In the genomic region with DNA sequence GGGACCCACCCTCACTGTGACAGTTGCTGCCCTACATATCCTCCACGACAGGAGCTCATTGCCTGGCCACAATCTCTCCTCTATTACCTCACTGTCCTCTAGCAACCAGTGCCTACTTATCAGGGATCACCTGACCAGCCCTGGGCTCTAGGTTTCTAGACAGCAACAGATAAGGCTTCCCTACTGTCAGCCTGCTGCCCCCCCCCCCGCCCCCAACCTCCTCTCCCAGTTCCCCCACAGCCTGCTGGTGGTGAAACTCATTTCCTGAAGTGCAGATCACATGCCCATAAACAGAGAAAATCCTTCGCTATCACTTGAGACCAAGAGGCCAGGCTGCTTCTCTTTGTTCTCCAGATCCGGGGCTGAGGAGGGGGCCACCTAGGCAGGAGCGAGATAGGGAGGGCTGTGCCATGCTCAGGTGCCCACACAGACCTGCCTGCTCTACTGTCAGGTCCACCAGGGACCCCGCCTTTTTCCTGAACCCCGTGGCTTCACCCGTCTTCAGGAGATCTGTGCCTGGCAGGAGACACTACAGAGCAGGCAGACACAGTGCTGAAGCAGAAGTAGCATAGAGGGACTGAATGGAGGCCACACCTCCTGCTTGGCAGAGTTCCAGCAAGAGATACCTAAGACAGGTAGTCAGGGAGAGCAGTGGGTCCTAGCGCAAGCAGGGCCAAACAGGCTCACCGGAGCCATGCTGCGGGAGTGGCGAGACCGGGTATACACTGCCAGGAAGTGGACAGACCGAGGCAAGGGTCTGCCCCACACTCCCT, we compare ENCODE assay signal across 12 mouse cellular contexts. TPM values are rescaled to one million over a fixed set of nuclear protein-coding genes. Genes with fewer than 3 reads are reported as not detected.
DNase-seq lines count a peak whose midpoint lies in the region; ATAC-seq and TF ChIP-seq lines count a peak whose summit lies in the region.
"Had no signal": no experiment of that assay in that cellular context is flagged by ENCODE, and none has a peak within 500 bp of the region (broad histone marks: within the 10 kb centered on the region; RNA-seq: fewer than 3 reads in every experiment).

No protein-coding gene starts in this region.

- DNase-seq in heart, adult 18-20 months, result no peak
- no peak for DNase-seq in midbrain, postnatal 0 days (ENCODE audit: low spot score)
- DNase-seq in liver, embryonic 11.5 days (ENCODE audit: low spot score), result no peak
- peak; percentile 30 for DNase-seq in stomach, postnatal 0 days (ENCODE audit: low spot score)
- DNase-seq in cerebellum, adult 11 months, result no peak
- no peak for DNase-seq in spleen, adult 12 weeks (ENCODE audit: low spot score)
- DNase-seq: cerebellum, adult 2 months; right cerebral cortex, postnatal 14 days had no signal

- H3K27me3 ChIP-seq in heart, embryonic 14.5 days (ENCODE audit: control insufficient read depth, insufficient read depth, low read length), result no peaks in the 10 kb centered on the region
- H3K27me3 ChIP-seq in midbrain, embryonic 13.5 days, result no peaks in the 10 kb centered on the region
- no peaks in the 10 kb centered on the region for H3K27me3 ChIP-seq in midbrain, postnatal 0 days (ENCODE audit: insufficient read depth, low read length)
- no peaks in the 10 kb centered on the region for H3K27me3 ChIP-seq in liver, embryonic 11.5 days (replicated peaks; ENCODE audit: control insufficient read depth, insufficient read depth, low read length)
- no peaks in the 10 kb centered on the region for H3K27me3 ChIP-seq in stomach, postnatal 0 days (ENCODE audit: control insufficient read depth, insufficient read depth, low read length)

- WGBS in heart, embryonic 14.5 days, result 43% methylated on average over 14 of the region's 14 CpGs
- WGBS in midbrain, embryonic 13.5 days, result 81% methylated on average over 14 of the region's 14 CpGs
- 80% methylated on average over 14 of the region's 14 CpGs for WGBS in midbrain, postnatal 0 days
- 45% methylated on average over 14 of the region's 14 CpGs for WGBS in liver, embryonic 11.5 days
- WGBS in stomach, postnatal 0 days, result 49% methylated on average over 14 of the region's 14 CpGs

- peaks cover 16% of the 10 kb centered on the region in 2 experiments for H3K4me1 ChIP-seq in heart, embryonic 14.5 days (ENCODE audit: control insufficient read depth in 2 of 2, insufficient read depth in 2 of 2, low read length in 2 of 2)
- peaks cover 11% of the 10 kb centered on the region for H3K4me1 ChIP-seq in midbrain, embryonic 13.5 days (replicated peaks)
- no peaks in the 10 kb centered on the region for H3K4me1 ChIP-seq in midbrain, postnatal 0 days (ENCODE audit: insufficient read depth, low read length)
- H3K4me1 ChIP-seq in liver, embryonic 11.5 days (replicated peaks; ENCODE audit: control insufficient read depth, insufficient read depth, low read length), result peaks cover 3% of the 10 kb centered on the region; the same call in 1 of the 2 replicates
- no peaks in the 10 kb centered on the region for H3K4me1 ChIP-seq in stomach, postnatal 0 days (replicated peaks; ENCODE audit: control insufficient read depth, insufficient read depth)

- no peak overlapping the region for H3K27ac ChIP-seq in heart, embryonic 14.5 days (replicated peaks in 1 of 2; ENCODE audit: control insufficient read depth in 1 of 2, insufficient read depth in 1 of 2, low read depth in 2 of 2, low read length in 2 of 2)
- 0 out of 2 replicates have a peak overlapping the region, but pooled peaks have one; percentile 14 for H3K27ac ChIP-seq in midbrain, embryonic 13.5 days
- H3K27ac ChIP-seq in midbrain, postnatal 0 days (ENCODE audit: low read depth, low read length), result no peak overlapping the region
- H3K27ac ChIP-seq in liver, embryonic 11.5 days (ENCODE audit: low read depth, low read length), result no peak overlapping the region
- H3K27ac ChIP-seq in stomach, postnatal 0 days (replicated peaks), result no peak overlapping the region
- H3K27ac ChIP-seq: limb, embryonic 13.5 days had no signal

- H3K9me3 ChIP-seq in heart, embryonic 14.5 days (ENCODE audit: control insufficient read depth, low read length), result no peaks in the 10 kb centered on the region
- no peaks in the 10 kb centered on the region; the same call in 1 of the 2 replicates for H3K9me3 ChIP-seq in midbrain, embryonic 13.5 days
- H3K9me3 ChIP-seq in midbrain, postnatal 0 days (ENCODE audit: low read length), result no peaks in the 10 kb centered on the region
- no peaks in the 10 kb centered on the region for H3K9me3 ChIP-seq in liver, embryonic 11.5 days (ENCODE audit: control insufficient read depth, low read length)
- no peaks in the 10 kb centered on the region for H3K9me3 ChIP-seq in stomach, postnatal 0 days (ENCODE audit: control insufficient read depth, low read length)
- H3K9me3 ChIP-seq: limb, embryonic 13.5 days had no signal

- TF ChIP-seq CTCF in midbrain, postnatal 0 days (IDR thresholded peaks at IDR 0.05), result no peak
- TF ChIP-seq CTCF in stomach, postnatal 0 days (IDR thresholded peaks at IDR 0.05; ENCODE audit: low read depth), result no peak

- H3K9ac ChIP-seq in heart, embryonic 14.5 days (ENCODE audit: low read length), result 0 out of 2 replicates have a peak overlapping the region, but pooled peaks have one; percentile 30
- H3K9ac ChIP-seq in midbrain, embryonic 13.5 days (replicated peaks), result no peak overlapping the region
- H3K9ac ChIP-seq in midbrain, postnatal 0 days (replicated peaks; ENCODE audit: low read length, poor library complexity, severe bottlenecking), result no peak overlapping the region
- H3K9ac ChIP-seq in liver, embryonic 11.5 days (ENCODE audit: low read depth, low read length), result no peak overlapping the region
- H3K9ac ChIP-seq in stomach, postnatal 0 days (ENCODE audit: low read length), result no peak overlapping the region
- H3K9ac ChIP-seq: limb, embryonic 13.5 days had no signal

- no peaks in the 10 kb centered on the region for H3K36me3 ChIP-seq in heart, embryonic 14.5 days (ENCODE audit: control insufficient read depth, insufficient read depth, low read length)
- H3K36me3 ChIP-seq in midbrain, embryonic 13.5 days, result peaks cover 28% of the 10 kb centered on the region
- peaks cover 31% of the 10 kb centered on the region for H3K36me3 ChIP-seq in midbrain, postnatal 0 days (ENCODE audit: insufficient read depth, low read length)
- H3K36me3 ChIP-seq in liver, embryonic 11.5 days (ENCODE audit: control insufficient read depth, insufficient read depth, low read length), result no peaks in the 10 kb centered on the region
- no peaks in the 10 kb centered on the region for H3K36me3 ChIP-seq in stomach, postnatal 0 days (ENCODE audit: control insufficient read depth, insufficient read depth, low read length)

- H3K4me2 ChIP-seq in heart, embryonic 14.5 days (ENCODE audit: low read length), result peak overlapping the region; percentile 32
- H3K4me2 ChIP-seq in midbrain, embryonic 13.5 days (replicated peaks), result no peak overlapping the region
- no peak overlapping the region for H3K4me2 ChIP-seq in midbrain, postnatal 0 days (ENCODE audit: low read depth, low read length, poor library complexity, severe bottlenecking)
- H3K4me2 ChIP-seq in liver, embryonic 11.5 days, result peak overlapping the region; percentile 43
- H3K4me2 ChIP-seq in stomach, postnatal 0 days (replicated peaks; ENCODE audit: low read depth), result no peak overlapping the region
- H3K4me2 ChIP-seq: limb, embryonic 13.5 days had no signal

- H3K4me3 ChIP-seq in heart, embryonic 14.5 days (ENCODE audit: control insufficient read depth in 1 of 2, insufficient read depth in 1 of 2, low read depth in 1 of 2, low read length in 2 of 2), result no peak overlapping the region
- no peak overlapping the region for H3K4me3 ChIP-seq in midbrain, embryonic 13.5 days (replicated peaks)
- H3K4me3 ChIP-seq in midbrain, postnatal 0 days (ENCODE audit: low read depth, low read length), result no peak overlapping the region
- H3K4me3 ChIP-seq in liver, embryonic 11.5 days (ENCODE audit: low read depth, low read length), result no peak overlapping the region
- no peak overlapping the region for H3K4me3 ChIP-seq in stomach, postnatal 0 days (ENCODE audit: low read depth, low read length)
- H3K4me3 ChIP-seq: limb, embryonic 13.5 days had no signal

- ATAC-seq in heart, embryonic 14.5 days (ENCODE audit: insufficient number of reproducible peaks, insufficient read depth, low FRiP score, low read depth), result peak; percentile 20; the same call in 1 of the 2 replicates
- peak; percentile 18 for ATAC-seq in midbrain, embryonic 13.5 days
- no peak for ATAC-seq in midbrain, postnatal 0 days (ENCODE audit: low FRiP score)
- ATAC-seq in liver, embryonic 11.5 days (replicated peaks; ENCODE audit: low FRiP score), result peak; percentile 66
- peak; percentile 45; the same call in 1 of the 2 replicates for ATAC-seq in stomach, postnatal 0 days (ENCODE audit: low FRiP score, low TSS enrichment)

- TF ChIP-seq EP300 in stomach, postnatal 0 days (optimal IDR thresholded peaks at IDR 0.05), result no peak

RNA-seq across cellular contexts. Expression of gene Gnaz, which starts 20.9 kb away (rescaled TPM):
- 0.67 and 0.76 TPM in 2 replicates for polyA plus RNA-seq in heart, embryonic 14.5 days (2014; fragmentation: Nextera tagmentation; extraction: Ambion mirVana)
- total RNA-seq in heart, adult 18-20 months (2021), result under 1 TPM; 0.33 to 0.57 TPM
- 39.6 and 42.5 TPM in 2 replicates for polyA plus RNA-seq in midbrain, embryonic 13.5 days (2015; fragmentation: Nextera tagmentation; extraction: Ambion mirVana)
- 217 and 219 TPM in 2 replicates for total RNA-seq in midbrain, postnatal 0 days (2014; rRNA removed)
- polyA plus RNA-seq in midbrain, postnatal 0 days (2015; fragmentation: Nextera tagmentation; extraction: Ambion mirVana), result 132 and 133 TPM in 2 replicates
- 13.3 and 13.6 TPM in 2 replicates for polyA plus RNA-seq in liver, embryonic 11.5 days (2014; fragmentation: Nextera tagmentation; extraction: Ambion mirVana)
- polyA plus RNA-seq in stomach, postnatal 0 days (2015; fragmentation: Nextera tagmentation; extraction: Ambion mirVana), result 3.4 and 3.9 TPM in 2 replicates

RNA-seq across cellular contexts. Expression of gene Rsph14, which starts 44.5 kb away (rescaled TPM):
- not detected in 2 replicates for polyA plus RNA-seq in heart, embryonic 14.5 days (2014; fragmentation: Nextera tagmentation; extraction: Ambion mirVana)
- total RNA-seq in heart, adult 18-20 months (2021), result not detected
- polyA plus RNA-seq in midbrain, embryonic 13.5 days (2015; fragmentation: Nextera tagmentation; extraction: Ambion mirVana), result 0.63 and 1.1 TPM in 2 replicates
- total RNA-seq in midbrain, postnatal 0 days (2014; rRNA removed), result 0.27 and 1.5 TPM in 2 replicates
- polyA plus RNA-seq in midbrain, postnatal 0 days (2015; fragmentation: Nextera tagmentation; extraction: Ambion mirVana), result 0.43 and 1.2 TPM in 2 replicates
- polyA plus RNA-seq in liver, embryonic 11.5 days (2014; fragmentation: Nextera tagmentation; extraction: Ambion mirVana), result not detected in 2 replicates
- polyA plus RNA-seq in stomach, postnatal 0 days (2015; fragmentation: Nextera tagmentation; extraction: Ambion mirVana), result not detected in 2 replicates
- total RNA-seq: heart, adult 8-10 months had no signal
- polyA plus RNA-seq: limb, embryonic 13.5 days had no signal

RNA-seq across cellular contexts. Expression of gene Rab36, which starts 49.0 kb away (rescaled TPM):
- 2.0 and 4.5 TPM in 2 replicates for polyA plus RNA-seq in heart, embryonic 14.5 days (2014; fragmentation: Nextera tagmentation; extraction: Ambion mirVana)
- total RNA-seq in heart, adult 18-20 months (2021), result under 1 TPM; 0.57 to 0.75 TPM
- 14.8 and 19.7 TPM in 2 replicates for polyA plus RNA-seq in midbrain, embryonic 13.5 days (2015; fragmentation: Nextera tagmentation; extraction: Ambion mirVana)
- 15.5 and 18.1 TPM in 2 replicates for total RNA-seq in midbrain, postnatal 0 days (2014; rRNA removed)
- 28.4 and 30.9 TPM in 2 replicates for polyA plus RNA-seq in midbrain, postnatal 0 days (2015; fragmentation: Nextera tagmentation; extraction: Ambion mirVana)
- 6.5 and 7.8 TPM in 2 replicates for polyA plus RNA-seq in liver, embryonic 11.5 days (2014; fragmentation: Nextera tagmentation; extraction: Ambion mirVana)
- 1.9 and 2.0 TPM in 2 replicates for polyA plus RNA-seq in stomach, postnatal 0 days (2015; fragmentation: Nextera tagmentation; extraction: Ambion mirVana)

Comparison
In these comparisons a context has a peak if more than half of its experiments do, and no peak if none do; other contexts are left out.
1. H3K4me2 ChIP-seq: peak in heart, embryonic 14.5 days (single experiment) and liver, embryonic 11.5 days (single experiment); none in midbrain, embryonic 13.5 days (single experiment), midbrain, postnatal 0 days (single experiment) and stomach, postnatal 0 days (single experiment).